Mouse (Mus musculus): ENCODE data around the gene Mybph.

Mybph gene

DNA sequence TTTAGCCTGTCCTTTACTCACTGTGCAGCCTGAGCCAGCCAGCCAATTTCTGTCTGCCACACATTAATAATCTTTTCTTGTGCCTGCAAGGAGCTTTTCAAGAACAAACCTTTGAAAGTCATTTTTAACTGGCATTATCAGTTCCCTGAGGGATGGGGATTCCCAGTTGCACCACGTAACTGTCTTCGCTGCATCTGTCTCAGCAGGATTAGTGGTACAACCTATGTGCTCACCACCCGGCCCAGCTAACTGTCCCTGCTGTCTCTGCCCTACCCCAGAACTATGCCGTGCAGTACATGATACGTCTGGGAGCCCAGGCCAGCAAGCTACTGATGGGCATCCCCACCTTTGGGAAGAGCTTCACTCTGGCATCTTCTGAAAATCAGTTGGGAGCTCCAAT lies 5.0 kb upstream of the Mybph start:
- no peak for DNase-seq

DNA sequence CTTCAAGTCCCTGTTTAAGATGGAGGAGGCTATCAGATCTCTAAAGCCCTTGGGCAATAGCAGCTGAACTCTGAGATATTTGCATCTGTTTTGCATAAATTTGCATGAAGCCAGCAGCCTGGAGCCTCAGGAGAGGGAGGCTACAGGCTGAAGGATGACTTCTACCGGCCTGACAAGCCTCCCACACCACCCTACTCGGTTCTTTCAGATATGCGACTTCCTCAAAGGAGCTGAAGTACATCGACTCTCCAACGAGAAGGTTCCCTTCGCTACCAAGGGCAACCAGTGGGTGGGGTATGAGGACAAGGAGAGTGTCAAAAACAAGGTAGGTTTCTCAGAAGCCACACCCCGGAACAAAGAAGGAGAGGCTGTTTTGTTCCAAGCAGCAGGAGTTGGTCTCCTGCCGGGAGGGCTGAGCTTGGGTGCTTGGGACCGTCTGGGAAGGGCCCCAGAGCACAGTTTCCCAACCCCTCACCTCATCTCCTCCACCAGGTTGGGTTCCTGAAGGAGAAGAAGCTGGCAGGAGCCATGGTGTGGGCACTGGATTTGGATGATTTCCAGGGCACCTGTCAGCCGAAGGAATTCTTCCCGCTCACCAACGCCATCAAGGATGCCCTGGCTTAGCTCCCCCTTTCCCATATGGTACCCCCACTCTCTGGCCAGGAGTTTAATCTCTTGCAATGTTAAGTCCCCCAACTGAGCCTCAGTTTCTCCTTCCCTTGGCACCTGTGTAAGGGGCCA lies 4.1 kb upstream of the Mybph start:
- peak; percentile 88 for DNase-seq

DNA sequence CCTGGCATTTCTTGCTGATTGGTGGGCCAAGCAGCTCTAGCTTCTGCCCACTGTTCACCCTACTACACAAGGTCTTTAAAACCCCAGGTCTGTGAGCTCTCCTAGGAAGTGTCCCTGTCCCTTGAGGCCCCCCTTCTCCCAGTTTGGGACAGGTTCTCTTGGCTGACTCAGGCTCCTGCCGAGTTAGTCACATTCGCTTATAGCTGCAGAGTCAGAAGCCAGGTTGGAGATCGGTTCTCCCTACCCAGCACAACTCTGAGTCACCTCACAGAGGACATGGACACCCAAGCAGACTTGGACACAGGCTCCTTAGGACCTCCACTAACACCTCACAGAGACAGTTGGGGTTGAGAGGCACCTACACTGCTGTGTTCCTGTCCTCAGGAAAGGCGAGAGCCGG lies 2.1 kb upstream of the Mybph start:
- no peak for DNase-seq

DNA sequence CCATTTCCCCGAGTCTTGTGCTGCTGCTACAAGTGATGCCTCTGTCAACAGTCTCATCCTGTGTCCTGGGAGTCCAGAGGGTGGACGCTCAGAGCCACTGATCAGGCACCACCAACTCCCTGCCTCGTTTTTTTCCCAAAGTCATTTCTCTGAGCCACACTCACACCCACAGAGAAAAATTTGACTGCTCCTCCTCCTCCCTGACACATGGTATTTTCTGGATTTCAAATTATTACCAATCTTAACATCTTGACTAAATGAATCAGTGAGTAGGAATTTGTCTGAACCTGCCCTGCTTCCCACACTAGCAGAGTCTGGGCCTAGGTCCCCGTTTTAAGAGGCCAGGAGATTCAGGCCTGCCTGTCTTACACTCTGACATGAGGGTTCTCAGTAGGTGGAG lies 1.2 kb upstream of the Mybph start:
- no peak for DNase-seq

DNA sequence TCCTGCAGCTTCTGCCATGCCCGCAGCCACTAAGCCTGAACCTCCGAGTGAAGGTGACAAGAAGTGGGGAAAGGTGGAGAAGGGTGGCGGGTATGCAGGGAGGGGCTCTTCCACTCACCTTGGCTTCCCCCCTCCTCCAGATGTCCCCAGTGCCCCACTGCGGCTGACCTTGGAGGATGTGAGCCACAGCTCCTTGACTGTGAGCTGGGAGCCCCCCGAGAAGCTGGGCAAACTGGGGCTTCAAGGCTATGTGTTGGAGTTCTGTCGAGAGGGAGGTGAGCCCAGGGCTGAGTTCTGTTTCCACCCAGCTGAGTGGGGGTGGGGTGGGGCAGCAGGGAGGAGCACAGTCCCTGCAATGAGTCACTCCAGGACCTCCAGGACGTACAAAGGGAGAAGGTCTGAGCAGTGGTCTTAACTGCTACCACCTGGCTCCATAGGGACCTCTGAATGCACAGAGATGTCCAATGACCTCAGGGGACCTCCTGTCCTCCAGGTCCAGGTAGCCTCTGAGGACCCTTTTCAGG lies 488 bp downstream of the Mybph start:
- DNase-seq = no peak

DNA sequence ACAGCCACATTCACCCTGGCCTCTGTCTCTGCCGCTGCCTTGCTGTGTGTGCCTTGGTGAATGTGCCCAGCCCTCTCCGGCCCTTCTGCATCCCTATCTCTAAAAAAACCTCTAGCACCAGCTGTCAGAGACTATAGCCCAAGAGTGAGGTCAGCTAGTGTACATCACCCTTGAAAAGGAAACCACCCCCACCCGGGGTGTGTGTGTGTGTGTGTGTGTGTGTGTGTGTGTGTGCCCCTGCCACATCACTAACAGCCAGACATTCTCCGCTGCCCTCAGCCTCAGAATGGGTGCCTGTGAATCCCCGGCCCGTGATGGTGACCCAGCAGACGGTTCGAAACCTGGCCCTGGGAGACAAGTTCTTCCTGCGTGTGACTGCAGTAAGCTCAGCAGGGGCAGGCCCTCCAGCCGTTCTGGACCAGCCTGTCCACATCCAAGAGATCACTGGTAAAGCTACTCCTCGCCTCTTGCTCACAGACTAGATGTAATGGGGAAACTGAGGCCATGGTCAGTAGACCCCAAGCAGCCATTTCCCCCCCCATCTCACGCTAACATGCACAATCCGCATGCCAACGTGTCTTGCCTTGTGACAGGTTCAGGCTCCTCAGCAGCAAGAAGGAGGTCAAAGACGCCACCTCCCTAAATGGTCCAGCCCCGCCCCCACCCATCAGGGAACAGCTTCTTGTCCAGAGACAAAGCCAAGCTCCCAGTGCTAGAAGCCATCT lies 1.2 kb downstream of the Mybph start:
- DNase-seq = no peak

DNA sequence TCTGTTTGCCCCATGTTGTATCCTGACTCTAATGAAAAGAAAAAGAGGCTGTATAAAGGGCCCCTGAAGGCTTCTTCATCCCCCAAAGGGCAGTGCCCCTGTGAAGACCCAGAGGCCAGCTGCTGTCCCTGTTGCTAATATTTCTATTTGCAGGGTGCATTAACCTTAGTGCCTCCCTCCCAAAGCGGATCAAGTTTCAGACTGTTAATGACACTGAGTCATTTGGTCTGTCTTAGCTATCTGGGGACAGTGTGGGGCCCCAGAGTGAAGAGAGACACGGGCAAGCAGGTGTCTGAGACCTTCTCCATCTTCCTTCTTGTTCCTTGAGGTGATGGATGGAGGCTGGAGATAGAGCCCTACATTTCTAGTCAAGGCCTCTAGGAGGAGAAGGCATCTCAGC lies 1.9 kb downstream of the Mybph start:
- no peak for DNase-seq

DNA sequence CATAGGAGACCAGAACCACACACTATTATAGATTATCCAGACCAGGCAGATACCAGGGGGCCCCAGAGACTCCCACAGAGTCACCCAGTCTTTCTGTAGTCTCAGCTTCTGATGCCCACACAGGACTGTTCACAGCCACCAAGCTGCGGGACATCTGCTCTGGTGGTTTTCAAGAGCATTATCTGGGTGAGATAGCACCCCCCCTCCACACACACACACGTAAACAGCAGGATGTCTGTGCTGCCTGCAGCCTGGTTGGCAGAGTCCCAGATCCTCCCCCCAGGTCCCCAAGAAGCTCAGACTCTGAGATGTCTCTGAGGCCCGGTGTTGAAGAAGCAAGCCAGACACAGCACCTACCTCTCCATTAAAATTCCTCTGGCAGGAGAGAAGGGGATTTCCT lies 2.3 kb downstream of the Mybph start:
- DNase-seq = no peak

DNA sequence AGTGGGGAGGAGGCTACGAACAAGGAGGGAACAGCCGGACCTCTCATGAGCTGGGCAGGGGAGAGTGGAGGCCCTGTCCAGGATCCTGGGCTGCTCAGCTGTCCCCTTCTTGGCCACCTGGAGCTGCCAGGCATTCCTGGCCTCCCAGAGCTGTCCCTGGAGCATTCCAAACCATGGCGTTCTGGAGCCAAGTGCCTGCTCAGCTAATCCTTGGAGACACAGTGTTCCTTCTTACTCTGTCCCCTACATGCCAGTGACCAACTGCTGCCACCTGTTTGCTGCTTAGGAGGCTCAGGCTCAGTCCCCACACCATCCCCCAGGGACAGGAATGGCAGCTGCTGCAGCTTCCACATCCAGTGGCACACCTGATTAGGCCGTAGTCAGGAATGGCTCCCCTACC lies 2.7 kb downstream of the Mybph start:
- peak; percentile 37 for DNase-seq

DNA sequence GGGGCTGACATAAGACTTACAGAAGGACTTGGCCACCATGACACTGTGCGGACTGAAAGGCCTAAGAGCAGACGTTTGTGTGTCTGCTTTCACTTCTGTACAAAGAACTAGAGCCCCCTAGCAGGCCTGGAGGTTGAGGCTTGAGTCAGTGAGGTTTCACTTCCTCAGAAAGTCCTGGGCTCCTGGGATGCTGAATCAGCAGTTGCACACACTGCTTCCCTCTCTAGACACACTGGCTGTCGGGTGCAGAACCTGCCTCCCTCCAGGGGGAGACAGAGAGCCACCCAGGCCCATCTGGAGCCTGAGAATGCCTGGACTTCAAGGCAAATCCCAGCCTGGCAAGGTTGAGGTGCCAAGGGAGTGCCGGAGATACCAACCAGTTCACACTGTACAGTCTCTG lies 3.1 kb downstream of the Mybph start:
- peak; percentile 87 for DNase-seq

DNA sequence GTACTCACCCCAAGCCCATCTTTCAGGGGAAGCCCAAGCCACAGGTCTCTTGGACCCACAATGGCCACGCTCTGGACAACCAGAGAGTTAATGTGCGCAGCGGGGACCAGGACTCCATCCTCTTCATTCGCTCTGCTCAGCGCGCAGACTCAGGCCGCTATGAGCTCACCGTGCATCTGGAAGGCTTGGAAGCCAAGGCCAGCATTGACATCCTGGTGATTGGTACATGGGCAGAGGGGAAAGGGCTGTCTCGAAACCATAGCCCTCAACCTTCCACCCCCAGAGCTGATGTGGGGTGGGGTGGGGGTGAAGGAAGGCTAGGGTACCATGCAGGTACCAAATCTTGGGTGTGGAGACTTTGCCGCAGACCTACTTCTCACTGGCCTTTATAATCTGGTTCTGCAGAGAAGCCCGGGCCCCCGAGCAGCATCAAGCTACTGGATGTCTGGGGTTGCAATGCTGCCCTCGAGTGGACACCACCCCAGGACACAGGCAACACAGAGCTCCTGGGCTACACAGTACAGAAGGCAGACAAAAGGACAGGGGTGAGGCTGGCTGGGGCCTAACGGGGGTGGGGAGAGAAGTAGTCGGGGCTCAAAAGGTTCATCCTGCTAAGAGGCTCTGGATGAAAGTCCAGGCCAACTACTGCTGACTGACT lies 4.2 kb downstream of the Mybph start:
- DNase-seq = no peak

DNA sequence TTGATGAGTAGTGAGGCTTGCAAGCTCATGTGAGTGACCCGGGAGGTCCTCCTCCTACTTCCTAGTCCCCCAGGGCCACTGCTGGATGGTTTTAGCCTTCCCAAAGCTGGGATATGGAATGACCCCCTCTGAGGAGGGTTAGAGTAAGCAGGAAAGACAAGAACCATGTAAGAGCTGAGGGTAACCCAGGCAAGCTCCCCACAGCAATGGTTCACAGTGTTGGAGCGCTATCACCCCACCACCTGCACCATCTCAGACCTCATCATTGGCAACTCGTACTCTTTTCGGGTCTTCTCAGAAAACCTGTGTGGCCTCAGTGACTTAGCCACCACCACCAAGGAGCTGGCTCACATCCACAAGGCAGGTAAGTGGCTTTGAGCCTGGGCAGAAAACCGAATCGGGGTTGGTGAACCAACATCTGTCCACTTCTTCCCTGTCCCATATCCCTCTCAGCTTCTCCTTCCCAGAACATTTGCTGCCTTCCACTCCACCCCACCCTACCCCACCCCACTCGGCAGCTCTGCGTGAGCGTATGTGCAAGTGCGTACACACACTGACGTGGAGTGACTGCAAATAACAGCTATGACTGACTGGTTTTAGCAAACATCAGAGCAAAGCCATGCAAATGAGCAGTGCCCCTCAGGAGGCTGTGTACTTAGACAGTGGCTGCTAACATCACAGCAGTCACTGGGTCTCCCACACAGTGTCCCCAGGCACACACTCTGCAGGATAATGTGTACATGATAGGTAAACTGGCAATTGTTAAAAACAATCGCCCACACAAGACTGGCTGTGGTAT lies 5.1 kb downstream of the Mybph start:
- DNase-seq = no peak

DNA sequence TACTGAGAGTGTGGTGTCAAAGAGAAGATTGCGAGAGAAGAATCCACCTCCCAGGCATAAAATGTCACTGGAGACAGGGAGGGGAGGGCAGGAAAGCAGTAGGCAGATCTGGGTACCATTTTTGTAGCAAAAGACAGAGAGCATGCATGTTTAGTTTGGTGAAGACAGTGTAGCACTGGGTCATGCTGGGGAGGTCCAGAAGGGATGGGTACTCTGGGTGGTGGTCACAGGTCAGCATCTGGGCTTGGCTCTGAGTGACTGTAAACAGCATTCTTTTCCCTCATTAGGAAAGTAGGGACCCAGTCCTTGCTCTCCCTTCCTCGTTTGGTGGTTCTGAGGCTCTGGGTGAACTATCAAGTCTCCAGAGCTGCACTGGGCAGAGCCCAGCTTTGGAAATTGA lies 7.2 kb downstream of the Mybph start:
- no peak for DNase-seq

DNA sequence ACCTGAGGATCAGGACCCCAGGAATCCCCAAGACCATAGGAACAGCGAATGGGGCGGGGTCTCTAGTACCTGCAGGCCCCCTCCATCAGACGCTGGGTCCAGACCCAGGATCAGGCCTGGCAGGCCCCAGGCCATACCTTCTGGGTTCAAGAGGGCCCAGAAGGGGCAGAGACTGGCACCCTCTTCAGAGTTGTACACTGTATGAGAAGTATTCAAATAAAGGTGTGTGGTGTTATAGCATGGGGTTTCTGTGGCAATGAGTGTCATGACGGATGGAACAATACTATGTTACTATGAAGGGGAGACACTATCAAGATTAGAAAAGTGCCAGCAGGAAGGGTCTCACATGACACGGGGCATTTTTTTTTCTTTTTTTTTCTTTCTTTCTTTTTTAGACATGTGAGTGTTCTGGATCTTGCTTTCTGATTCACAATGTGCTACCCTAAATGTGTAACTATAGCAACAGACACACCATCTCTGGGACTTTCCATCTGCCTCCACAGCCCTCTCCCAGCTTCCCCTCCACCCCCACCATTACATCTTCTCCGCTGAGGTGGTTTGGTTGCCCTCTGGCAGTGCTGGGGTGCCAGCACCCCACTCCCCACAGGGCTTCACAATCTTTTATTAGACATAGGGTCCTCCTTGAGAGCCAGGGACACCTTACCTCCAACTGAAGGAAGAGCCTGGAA lies 7.9 kb downstream of the Mybph start:
- DNase-seq = no peak

DNA sequence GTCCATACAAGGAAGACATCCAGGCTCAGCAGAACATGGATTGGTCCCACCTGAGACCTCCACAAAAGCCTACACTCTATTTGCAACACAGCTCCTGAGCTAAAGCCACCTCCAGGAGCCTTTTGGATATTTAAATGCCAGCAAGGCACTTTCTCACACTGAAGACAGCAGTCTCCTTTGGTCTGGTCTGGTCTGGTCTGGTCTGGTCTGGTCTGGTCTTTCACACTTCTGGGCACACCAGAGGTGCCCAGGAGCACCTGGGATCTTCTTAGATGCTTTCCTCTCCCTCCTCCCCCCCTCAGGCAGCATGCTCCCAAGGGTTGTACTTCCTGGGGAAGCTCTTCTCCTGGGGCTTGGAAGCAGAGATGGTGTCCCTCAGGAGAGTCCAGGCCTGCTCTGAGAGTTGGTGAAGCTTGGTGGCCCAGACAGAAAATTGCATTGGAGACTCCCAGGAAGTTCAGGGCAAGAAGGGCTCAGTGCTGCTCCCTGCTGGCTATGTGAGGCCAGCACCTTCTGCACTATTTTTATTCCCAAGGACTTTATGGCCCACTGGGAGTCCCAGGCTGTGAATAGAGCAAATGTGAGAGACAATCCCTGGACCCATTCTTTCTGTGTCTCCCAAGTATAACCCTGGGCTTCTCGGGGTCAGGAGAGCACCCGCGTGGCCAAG lies 8.6 kb downstream of the Mybph start:
- peak; percentile 79 for DNase-seq

DNA sequence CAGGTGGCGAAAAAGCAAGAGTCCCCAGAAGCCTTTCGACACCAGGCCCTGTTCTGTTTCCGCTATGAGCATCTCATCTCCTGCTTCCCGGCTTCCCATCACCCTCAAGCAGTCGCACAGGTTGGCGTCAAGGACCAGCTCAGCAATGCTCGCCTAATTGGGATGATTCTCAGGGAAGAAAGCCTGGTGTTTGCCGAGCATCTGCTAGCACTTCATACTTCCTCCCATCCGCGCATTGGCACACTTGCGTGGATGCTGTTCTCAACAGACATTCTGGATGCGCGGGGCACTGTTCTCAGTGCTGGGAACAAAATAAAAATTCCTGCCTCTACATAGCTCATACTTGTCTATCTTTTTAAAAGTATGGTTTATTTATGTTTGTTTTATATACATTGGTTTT lies 11.0 kb downstream of the Mybph start:
- DNase-seq = no peak

DNA sequence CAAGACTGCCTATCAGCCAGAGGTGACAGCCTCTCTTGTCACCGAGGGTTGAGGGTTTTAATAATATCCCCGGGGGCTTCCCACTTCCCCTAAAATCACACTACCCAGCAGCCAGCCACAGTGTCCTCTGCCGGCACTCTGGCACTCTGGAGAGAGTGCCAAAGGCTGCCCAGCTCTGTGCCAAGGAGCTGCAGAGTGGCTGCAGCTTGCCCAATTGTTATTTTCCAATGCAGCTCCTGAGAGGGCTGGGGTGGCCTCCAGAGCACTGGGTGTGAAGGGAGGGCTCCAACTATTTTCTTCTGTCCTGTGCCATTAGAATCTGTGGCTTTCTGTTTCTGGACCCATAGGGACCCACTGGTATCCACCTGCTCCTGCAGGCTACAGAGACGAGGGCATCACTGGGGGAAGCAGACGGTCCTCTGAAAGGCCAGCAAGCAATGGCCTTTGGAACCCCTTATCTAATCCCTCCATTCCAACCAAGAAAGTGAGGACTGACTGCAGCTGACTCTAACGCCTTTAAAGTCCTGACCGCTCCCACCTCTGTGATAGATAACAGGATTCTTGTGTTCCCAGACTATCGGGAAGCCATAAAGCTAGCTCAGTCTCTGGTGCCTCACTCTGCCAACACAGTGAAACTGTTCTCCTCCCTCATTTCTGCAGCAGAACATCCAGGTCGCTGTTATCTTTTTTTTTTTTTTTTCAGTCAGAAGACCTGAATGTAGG lies 12.2 kb downstream of the Mybph start:
- peak; percentile 28 for DNase-seq

DNA sequence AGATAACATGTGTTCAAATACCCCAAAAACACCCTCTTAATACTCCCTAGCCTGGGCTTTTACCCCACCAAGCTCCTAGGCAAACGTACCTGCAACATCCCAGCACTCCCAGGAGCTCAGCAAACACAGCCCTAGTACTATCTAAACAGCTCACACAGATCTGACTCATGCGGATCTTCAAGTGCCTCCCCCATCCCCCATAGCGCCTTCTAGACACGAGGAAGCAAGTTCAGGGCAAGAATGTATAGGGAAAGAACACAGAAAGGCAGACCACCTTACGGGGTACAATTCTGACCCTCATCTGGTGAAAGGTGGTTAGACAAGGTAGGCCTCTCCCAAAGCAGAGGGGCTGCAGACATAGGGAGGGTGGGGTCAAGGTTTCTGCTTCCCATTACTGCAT lies 12.8 kb downstream of the Mybph start:
- DNase-seq = peak; percentile 34

DNA sequence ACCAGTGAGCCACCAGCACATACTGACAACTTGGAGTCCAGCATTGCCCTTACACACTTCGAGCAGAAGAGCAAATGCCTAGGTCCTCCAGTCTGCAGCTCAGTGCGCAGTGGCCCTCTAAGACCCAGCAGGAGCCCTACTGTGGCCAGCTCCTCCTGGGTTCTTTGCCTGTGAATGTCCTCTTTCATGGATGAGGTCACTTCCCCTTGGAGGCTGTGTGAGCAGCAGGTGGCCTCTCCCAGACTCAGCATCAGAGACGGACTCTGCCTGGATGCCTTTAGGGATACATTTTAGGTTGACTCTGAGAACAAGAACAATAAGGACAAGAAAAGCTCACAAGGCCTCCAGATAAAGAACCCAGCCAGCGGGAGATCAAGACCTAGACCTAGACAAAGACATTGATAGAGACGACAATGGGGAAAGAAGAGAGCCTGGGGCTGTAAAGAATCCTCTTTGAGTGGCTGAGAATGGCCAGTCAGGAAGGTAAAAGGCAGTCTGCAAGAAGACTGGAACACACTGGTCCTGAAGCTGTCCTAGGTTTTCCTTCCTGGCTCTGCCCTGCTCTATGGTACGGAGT lies 17.0 kb downstream of the Mybph start:
- DNase-seq = no peak

DNA sequence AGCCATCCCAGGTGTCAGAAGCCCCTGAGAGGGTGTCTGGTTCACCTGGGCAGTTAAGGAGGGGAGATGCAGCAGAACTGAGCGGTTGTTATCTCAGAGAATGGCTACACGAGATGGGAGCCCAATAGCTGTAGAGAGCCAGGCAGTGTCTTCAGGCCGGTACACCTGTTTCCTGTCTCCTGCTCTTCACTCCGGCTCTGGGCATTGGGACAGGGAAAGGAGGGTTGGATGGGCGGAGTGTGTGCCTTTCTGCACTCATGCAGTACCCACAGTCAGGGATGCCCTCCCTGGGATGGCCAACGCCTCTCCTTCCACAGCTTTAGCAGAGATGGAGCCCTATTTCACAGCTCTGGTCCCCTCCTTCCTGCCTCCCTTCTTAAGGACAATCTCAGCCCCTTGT lies 17.8 kb downstream of the Mybph start:
- DNase-seq = no peak

DNA sequence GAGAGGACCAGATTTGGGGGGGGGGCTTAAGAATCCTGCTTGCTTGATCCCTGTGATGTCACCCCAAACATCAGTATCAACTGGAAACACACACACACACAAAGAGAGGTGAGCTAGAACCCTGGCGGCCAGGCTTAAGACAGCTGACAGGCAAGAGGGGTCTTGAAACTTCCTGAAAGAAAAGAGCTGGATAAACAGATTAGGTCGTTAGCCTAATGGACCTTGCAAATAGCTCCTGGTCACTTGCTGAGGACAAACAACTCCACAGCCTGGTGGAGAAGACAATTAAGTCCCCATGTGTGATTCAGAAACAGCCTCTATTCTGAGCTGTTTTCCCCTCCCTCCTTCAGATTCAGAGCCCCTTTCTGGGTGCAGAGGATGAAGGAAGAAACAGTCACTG lies 18.4 kb downstream of the Mybph start:
- no peak for DNase-seq

All from lung, postnatal 36 days (tissue).